Mouse (Mus musculus) liver, embryonic 14.5 days (tissue): ENCODE results near the gene Ndufb7.
"Not testable (repeated sequence)": the region's sequence is repeated elsewhere in the genome, so short reads cannot be mapped to it uniquely, and the experiment has no call there.

Source experiments
- CTCF ChIP-seq: IDR thresholded peaks from 2 replicates; pipeline ENCODE4 v1.5.1; 2016; ENCODE audit warnings: antibody characterized with exemption, low read depth, control low read depth
- EP300 ChIP-seq: IDR thresholded peaks from 2 replicates; pipeline ENCODE4 v1.6.1; 2016; ENCODE audit warnings: antibody characterized with exemption, low read depth

- TF ChIP-seq EP300, CTCF: not testable (repeated sequence)
These were observed 45.6 kb upstream of the Ndufb7 start for GRCm38 (mm10) chr8:83520907-83521306.
